ENCODE assay signal across 8 mouse cellular contexts in genomic region chr15:81811599-81811996, GRCm38 (mm10). TPM values are rescaled to one million over a fixed set of nuclear protein-coding genes. Genes with fewer than 3 reads are reported as not detected.
A peak's percentile ranks its signal among the peaks of the same experiment; 100 is the strongest.
DNase-seq lines count a peak whose midpoint lies in the region; ATAC-seq and TF ChIP-seq lines count a peak whose summit lies in the region.

No protein-coding gene starts in this region.

- DNase-seq in kidney, postnatal 0 days (ENCODE audit: low spot score) = peak; percentile 63
- no peak for DNase-seq in kidney, adult 8-10 months
- DNase-seq in midbrain, embryonic 14.5 days = no peak
- no peak for DNase-seq in left cerebral cortex, postnatal 25 days (ENCODE audit: low spot score in 2 of 2)
- no peak for DNase-seq in thymus, adult 18-20 months
- no peak for DNase-seq in cerebellum, adult 11 months

- intact Hi-C loops in left cerebral cortex, postnatal 25 days (cut with DNase I) = loop anchor here (2.0 kb wide), 1 partner anchor 45 kb away; no protein-coding TSS in a partner anchor

- peaks cover 11% of the 10 kb centered on the region for H3K4me1 ChIP-seq in kidney, postnatal 0 days (replicated peaks; ENCODE audit: insufficient read depth, low read length)
- H3K4me1 ChIP-seq in cortical plate, adult 2 months (ENCODE audit: control insufficient read depth, insufficient read depth, low read length) = peaks cover 16% of the 10 kb centered on the region; the same call in 1 of the 2 replicates
- peaks cover 23% of the 10 kb centered on the region for H3K4me1 ChIP-seq in midbrain, embryonic 14.5 days (ENCODE audit: control insufficient read depth, insufficient read depth, low read length)

- ATAC-seq in kidney, postnatal 0 days (replicated peaks; ENCODE audit: low FRiP score, low read depth) = peak; percentile 30
- ATAC-seq in inflammation-experienced regulatory T-cells, adult 6 months = peak; percentile 4
- 0 out of 2 replicates have a peak, but pooled peaks have one; percentile 0 for ATAC-seq in midbrain, embryonic 14.5 days (ENCODE audit: low FRiP score, low TSS enrichment)

- H3K9ac ChIP-seq in kidney, postnatal 0 days (ENCODE audit: low read depth, low read length) = peak overlapping the region; percentile 81
- H3K9ac ChIP-seq in midbrain, embryonic 14.5 days (replicated peaks; ENCODE audit: low read length) = peak overlapping the region; percentile 69

- peak overlapping the region; percentile 65 for H3K4me3 ChIP-seq in kidney, postnatal 0 days (replicated peaks; ENCODE audit: low read depth, low read length)
- peak overlapping the region; percentile 52 for H3K4me3 ChIP-seq in cortical plate, adult 2 months (ENCODE audit: insufficient read depth, low read length)
- peak overlapping the region; percentile 75 for H3K4me3 ChIP-seq in midbrain, embryonic 14.5 days (replicated peaks; ENCODE audit: low read depth, low read length)

- no peaks in the 10 kb centered on the region for H3K9me3 ChIP-seq in kidney, postnatal 0 days (replicated peaks; ENCODE audit: low read length)
- no peaks in the 10 kb centered on the region for H3K9me3 ChIP-seq in midbrain, embryonic 14.5 days (ENCODE audit: control insufficient read depth, low read length)

- peak overlapping the region; percentile 71 for H3K4me2 ChIP-seq in kidney, postnatal 0 days (ENCODE audit: low read length)
- peak overlapping the region; percentile 82 for H3K4me2 ChIP-seq in midbrain, embryonic 14.5 days (ENCODE audit: low read length)

- TF ChIP-seq POLR2A in cortical plate, adult 2 months (IDR thresholded peaks at IDR 0.05; ENCODE audit: extremely low read depth, insufficient read depth, low read length) = no peak

- 1% methylated on average over 22 of the region's 26 CpGs for WGBS in kidney, postnatal 0 days
- 1% methylated on average over 26 of the region's 26 CpGs for WGBS in midbrain, embryonic 14.5 days

- H3K27ac ChIP-seq in kidney, postnatal 0 days = peak overlapping the region; percentile 92
- H3K27ac ChIP-seq in cortical plate, adult 2 months (ENCODE audit: insufficient read depth, low read length) = peak overlapping the region; percentile 73
- H3K27ac ChIP-seq in midbrain, embryonic 14.5 days (replicated peaks; ENCODE audit: low read depth, low read length) = peak overlapping the region; percentile 84

- TF ChIP-seq CTCF in kidney, postnatal 0 days (IDR thresholded peaks at IDR 0.05; ENCODE audit: low read depth) = no peak
- no peak for TF ChIP-seq CTCF in cortical plate, adult 2 months (IDR thresholded peaks at IDR 0.05; ENCODE audit: extremely low read depth, insufficient read depth, low read length)

- no peaks in the 10 kb centered on the region for H3K27me3 ChIP-seq in kidney, postnatal 0 days (ENCODE audit: insufficient read depth, low read length)
- H3K27me3 ChIP-seq in midbrain, embryonic 14.5 days (ENCODE audit: control insufficient read depth, insufficient read depth, low read length) = no peaks in the 10 kb centered on the region

- peaks cover 9% of the 10 kb centered on the region for H3K36me3 ChIP-seq in kidney, postnatal 0 days (ENCODE audit: insufficient read depth, low read length)
- peaks cover 16% of the 10 kb centered on the region for H3K36me3 ChIP-seq in midbrain, embryonic 14.5 days (ENCODE audit: control insufficient read depth, insufficient read depth, low read length)

RNA-seq across cellular contexts. Expression of gene Tef, which starts 9.4 kb away (rescaled TPM):
- polyA plus RNA-seq in kidney, postnatal 0 days (2015; fragmentation: Nextera tagmentation; extraction: Ambion mirVana) = 17.9 and 19.9 TPM in 2 replicates
- 318 and 326 TPM in 2 replicates for polyA plus RNA-seq in cortical plate, adult 2 months (2012; rRNA removed)
- 10 to 100 TPM in 1 of 3 experiments, 1 to 10 TPM in 2; 2.3 to 14.0 (median 8.8) TPM for polyA plus RNA-seq in inflammation-experienced regulatory T-cells, adult 6 months (2017; shearing (Covaris generic))
- 12.9 and 19.6 TPM in 2 replicates for polyA plus RNA-seq in midbrain, embryonic 14.5 days (2014; fragmentation: Nextera tagmentation; extraction: Ambion mirVana)
- 100 to 1,000 TPM; 220 to 246 TPM for total RNA-seq in left cerebral cortex, postnatal 25 days (2021)

RNA-seq across cellular contexts. Expression of gene Tob2, which starts 47.0 kb away (rescaled TPM):
- polyA plus RNA-seq in kidney, postnatal 0 days (2015; fragmentation: Nextera tagmentation; extraction: Ambion mirVana) = 22.5 and 27.7 TPM in 2 replicates
- 19.9 and 21.0 TPM in 2 replicates for polyA plus RNA-seq in cortical plate, adult 2 months (2012; rRNA removed)
- 10 to 100 TPM; 29.7 to 45.8 (median 34.0) TPM for polyA plus RNA-seq in inflammation-experienced regulatory T-cells, adult 6 months (2017; shearing (Covaris generic))
- polyA plus RNA-seq in midbrain, embryonic 14.5 days (2014; fragmentation: Nextera tagmentation; extraction: Ambion mirVana) = 11.7 and 14.4 TPM in 2 replicates
- total RNA-seq in left cerebral cortex, postnatal 25 days (2021) = 10 to 100 TPM; 25.5 to 27.2 TPM

Comparison
In these comparisons a context has a peak if more than half of its experiments do, and no peak if none do; other contexts are left out.
1. RNA of gene Tef, which starts 9.4 kb away (polyA plus RNA-seq): 318 to 326 TPM in cortical plate, adult 2 months; 12.9 to 19.6 TPM in midbrain, embryonic 14.5 days, 17.9 to 19.9 TPM in kidney, postnatal 0 days and 2.3 to 14.0 TPM in inflammation-experienced regulatory T-cells, adult 6 months; every median in the first group is over 10 times any median in the second.
2. Peak in every context shown above with its lines, with median percentiles within 50 percentile points of each other: ATAC-seq, H3K27ac ChIP-seq and H3K4me3 ChIP-seq.